Mouse (Mus musculus): ENCODE data around the gene Ttc7. TPM values are rescaled to one million over a fixed set of nuclear protein-coding genes. Genes with fewer than 3 reads are reported as not detected.

Ttc7 gene
- polyA plus RNA-seq, 1 experiment from 2014 or later = 3.4 TPM

GRCm38 (mm10) chr17:87264927-87265791, 17.5 kb upstream of the Ttc7 start:
- H3K9ac ChIP-seq (replicated peaks; ENCODE audit: low read depth, low read length) = peak overlapping the region; percentile 85
- H3K27ac ChIP-seq (ENCODE audit: low read length) = peak overlapping the region; percentile 42
- H3K4me2 ChIP-seq (ENCODE audit: low read length) = peak overlapping the region; percentile 81
- peaks cover 3% of the 10 kb centered on the region; the same call in 1 of the 2 replicates for H3K27me3 ChIP-seq (replicated peaks; ENCODE audit: control insufficient read depth, insufficient read depth, low read length)
- no peaks in the 10 kb centered on the region for H3K36me3 ChIP-seq (ENCODE audit: control insufficient read depth, insufficient read depth)
- ATAC-seq = peak; percentile 63
- H3K4me1 ChIP-seq (replicated peaks; ENCODE audit: control insufficient read depth, insufficient read depth, low read length) = peaks cover 15% of the 10 kb centered on the region
- 8% methylated on average over 26 of the region's 28 CpGs for WGBS
- H3K9me3 ChIP-seq (ENCODE audit: control insufficient read depth, low read length) = peaks cover 4% of the 10 kb centered on the region
- peak overlapping the region; percentile 81 for H3K4me3 ChIP-seq (replicated peaks; ENCODE audit: low read length)

DNA sequence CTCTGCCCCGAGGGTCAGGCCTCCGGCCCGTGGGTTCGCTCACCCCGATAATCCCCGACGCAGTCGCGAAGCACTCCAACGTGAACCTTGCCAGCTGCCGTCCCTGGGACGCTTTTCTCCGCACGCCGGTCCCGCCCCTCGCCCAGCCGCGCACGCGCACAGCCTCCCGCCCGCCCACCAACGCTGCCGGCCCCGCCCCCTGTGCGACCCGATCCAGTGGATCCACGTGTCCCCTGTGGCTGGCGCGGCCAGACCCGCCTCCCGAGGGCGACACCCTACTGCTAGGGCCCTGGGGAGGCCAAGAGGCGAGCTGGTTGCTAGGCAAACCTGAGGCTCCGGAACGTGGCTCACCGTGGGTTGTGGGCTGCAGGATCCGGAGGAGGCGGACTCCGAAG, 16.9 kb upstream of the Ttc7 start, which contains the start of gene Mcfd2:
Mcfd2 (minus strand) TSS at position 144 of the 395 bp plus-strand sequence.
- WGBS = under 1% methylated on average over 41 of the region's 41 CpGs

DNA sequence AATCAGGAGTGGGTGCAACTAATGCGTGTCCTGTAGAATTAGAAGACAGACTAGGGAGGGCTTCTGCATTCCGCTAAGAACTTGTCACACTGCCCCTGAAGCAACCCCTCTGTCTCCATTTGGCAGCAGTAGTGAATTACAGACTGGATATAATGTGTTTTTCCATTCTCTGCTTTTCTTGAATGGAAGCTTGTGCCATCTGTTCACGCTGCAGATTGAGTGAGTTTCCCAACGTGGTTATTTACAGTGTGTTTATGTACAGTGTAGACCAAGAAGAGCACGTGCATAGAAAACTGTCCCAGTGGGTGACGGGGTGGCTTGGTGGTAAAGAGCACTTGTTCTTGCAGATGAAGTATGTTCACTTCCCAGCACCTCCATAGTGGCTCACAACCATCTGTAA, 13.2 kb upstream of the Ttc7 start:
- Histone ChIP-seq H3K27ac (ENCODE audit: low read length) (no peak overlapping the region), H3K36me3 (ENCODE audit: control insufficient read depth, insufficient read depth) (no peaks in the 10 kb centered on the region), H3K27me3 (replicated peaks; ENCODE audit: control insufficient read depth, insufficient read depth, low read length) (peaks cover 3% of the 10 kb centered on the region; the same call in 1 of the 2 replicates), H3K4me2 (ENCODE audit: low read length) (no peak overlapping the region), H3K4me3 (replicated peaks; ENCODE audit: low read length) (no peak overlapping the region), H3K9me3 (ENCODE audit: control insufficient read depth, low read length) (no peaks in the 10 kb centered on the region), H3K9ac (replicated peaks; ENCODE audit: low read depth, low read length) (no peak overlapping the region), H3K4me1 (replicated peaks; ENCODE audit: control insufficient read depth, insufficient read depth, low read length) (peaks cover 11% of the 10 kb centered on the region)
- 46% methylated on average over 6 of the region's 6 CpGs for WGBS
- ATAC-seq = peak; percentile 46; the same call in 1 of the 2 replicates

More for the DNA sequence above, 16.9 kb upstream of the Ttc7 start, which contains the start of gene Mcfd2:
- Histone ChIP-seq H3K4me1 (replicated peaks; ENCODE audit: control insufficient read depth, insufficient read depth, low read length) (peaks cover 15% of the 10 kb centered on the region), H3K9me3 (ENCODE audit: control insufficient read depth, low read length) (no peaks in the 10 kb centered on the region), H3K4me3 (replicated peaks; ENCODE audit: low read length) (peak within 1 kb of the TSS; percentile 81), H3K36me3 (ENCODE audit: control insufficient read depth, insufficient read depth) (no peaks in the 10 kb centered on the region), H3K9ac (replicated peaks; ENCODE audit: low read depth, low read length) (peak within 1 kb of the TSS; percentile 85), H3K27ac (ENCODE audit: low read length) (peak within 1 kb of the TSS; percentile 43), H3K4me2 (ENCODE audit: low read length) (peak within 1 kb of the TSS; percentile 81), H3K27me3 (replicated peaks; ENCODE audit: control insufficient read depth, insufficient read depth, low read length) (peaks cover 3% of the 10 kb centered on the region; the same call in 1 of the 2 replicates)
- peak; percentile 88 for ATAC-seq

DNA sequence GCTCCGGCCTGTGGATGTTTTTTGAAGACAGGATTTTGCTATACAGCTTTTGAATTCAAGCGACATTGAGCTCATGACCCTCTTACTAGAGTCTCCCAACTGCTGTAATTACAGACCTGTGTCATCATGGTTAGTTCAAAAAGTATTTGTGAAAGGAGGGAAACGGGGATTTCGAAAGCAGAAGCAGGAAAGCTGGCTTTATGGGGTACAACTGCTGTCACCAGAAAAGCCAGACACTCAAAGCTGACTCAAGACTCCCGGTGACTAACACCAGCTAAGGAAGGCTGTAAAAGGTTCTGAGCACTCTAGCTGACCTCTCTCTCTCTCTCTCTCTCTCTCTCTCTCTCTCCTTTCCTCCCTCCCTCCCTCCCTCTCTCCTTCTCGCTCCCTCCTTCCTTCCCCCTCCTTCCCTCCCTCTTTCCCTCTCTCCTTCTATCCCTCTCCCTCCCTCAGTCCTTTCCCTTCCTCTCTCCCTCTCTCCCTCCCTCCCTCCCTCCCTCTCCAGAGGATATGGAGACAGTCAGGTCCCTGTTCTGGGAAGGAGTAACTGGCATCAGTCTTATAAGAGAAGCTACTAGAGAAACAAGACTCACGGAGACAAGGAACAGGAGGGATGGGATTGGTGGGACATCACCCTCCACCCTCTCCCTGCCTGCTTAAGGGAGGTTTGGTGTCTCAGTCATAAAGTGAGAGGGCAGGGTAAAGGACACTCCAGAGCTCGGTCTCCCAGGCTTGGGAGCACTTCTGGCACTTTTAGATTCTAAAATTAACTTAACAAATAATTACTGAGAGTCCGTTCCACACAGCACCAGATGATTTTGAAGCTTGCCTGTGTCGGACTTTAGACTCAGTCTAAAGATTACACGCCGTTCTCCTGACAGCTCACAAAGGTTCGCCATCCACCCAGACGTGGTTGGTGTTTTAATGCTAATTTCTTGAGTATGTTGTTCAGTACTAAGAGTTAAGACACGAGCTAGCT, 7.0 kb upstream of the Ttc7 start:
- Histone ChIP-seq H3K4me1 (replicated peaks; ENCODE audit: control insufficient read depth, insufficient read depth, low read length) (no peaks in the 10 kb centered on the region; the same call in 1 of the 2 replicates), H3K27me3 (replicated peaks; ENCODE audit: control insufficient read depth, insufficient read depth, low read length) (peaks cover 1% of the 10 kb centered on the region; the same call in 1 of the 2 replicates), H3K27ac (ENCODE audit: low read length) (no peak overlapping the region), H3K9me3 (ENCODE audit: control insufficient read depth, low read length) (no peaks in the 10 kb centered on the region), H3K9ac (replicated peaks; ENCODE audit: low read depth, low read length) (no peak overlapping the region), H3K36me3 (ENCODE audit: control insufficient read depth, insufficient read depth) (no peaks in the 10 kb centered on the region), H3K4me3 (replicated peaks; ENCODE audit: low read length) (no peak overlapping the region), H3K4me2 (ENCODE audit: low read length) (no peak overlapping the region)
- ATAC-seq = no peak
- 50% methylated on average over 15 of the region's 15 CpGs for WGBS

DNA sequence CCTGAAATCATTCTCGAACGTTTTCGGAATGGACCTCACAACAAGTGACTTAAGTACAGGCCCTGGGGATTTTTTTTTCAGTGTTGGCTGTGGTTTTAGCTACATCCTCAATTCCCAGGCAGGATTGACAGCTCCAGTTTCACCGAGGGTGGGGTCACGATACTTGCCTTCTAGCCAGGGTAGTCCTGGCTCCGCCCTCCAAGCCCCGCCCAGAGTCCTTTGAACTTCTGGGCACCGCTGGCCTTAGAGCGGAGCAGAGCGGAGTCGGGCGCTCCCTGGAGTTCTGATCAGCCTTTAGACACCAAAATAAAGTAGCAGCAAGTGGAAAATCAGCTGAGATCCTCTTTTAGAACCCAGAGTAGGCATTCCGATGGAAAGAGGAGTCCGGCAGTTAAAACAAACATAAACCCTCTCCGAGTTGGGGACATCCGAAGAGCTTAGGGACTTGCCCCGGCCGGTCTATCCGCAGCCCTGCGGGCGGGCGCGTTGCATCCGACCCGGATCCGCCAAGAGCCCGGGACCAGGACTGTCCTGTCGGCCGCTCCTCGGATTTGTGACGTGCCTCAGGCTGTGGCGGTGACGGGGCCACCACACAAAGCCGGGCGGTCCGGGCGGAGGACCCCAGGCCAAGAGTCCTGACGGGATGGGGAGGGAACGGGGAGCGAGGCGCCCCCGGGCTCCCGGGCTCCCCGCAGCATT, 530 bp upstream of the Ttc7 start:
- Histone ChIP-seq H3K4me2 (ENCODE audit: low read length) (peak overlapping the region; percentile 83), H3K9ac (replicated peaks; ENCODE audit: low read depth, low read length) (peak overlapping the region; percentile 72), H3K4me3 (replicated peaks; ENCODE audit: low read length) (peak overlapping the region; percentile 62), H3K27ac (ENCODE audit: low read length) (peak overlapping the region; percentile 34; the same call in 1 of the 2 replicates), H3K9me3 (ENCODE audit: control insufficient read depth, low read length) (no peaks in the 10 kb centered on the region), H3K36me3 (ENCODE audit: control insufficient read depth, insufficient read depth) (no peaks in the 10 kb centered on the region), H3K4me1 (replicated peaks; ENCODE audit: control insufficient read depth, insufficient read depth, low read length) (peaks cover 22% of the 10 kb centered on the region), H3K27me3 (replicated peaks; ENCODE audit: control insufficient read depth, insufficient read depth, low read length) (peaks cover 23% of the 10 kb centered on the region)
- WGBS = under 1% methylated on average over 44 of the region's 44 CpGs
- ATAC-seq = peak; percentile 71

- no peaks in the 10 kb centered on the region for H3K36me3 ChIP-seq (ENCODE audit: control insufficient read depth, insufficient read depth)
- H3K27me3 ChIP-seq (replicated peaks; ENCODE audit: control insufficient read depth, insufficient read depth, low read length) = peaks cover 23% of the 10 kb centered on the region
- H3K4me3 ChIP-seq (replicated peaks; ENCODE audit: low read length) = peak overlapping the region; percentile 62
- peak overlapping the region; percentile 83 for H3K4me2 ChIP-seq (ENCODE audit: low read length)
- H3K9ac ChIP-seq (replicated peaks; ENCODE audit: low read depth, low read length) = peak overlapping the region; percentile 72
- WGBS = under 1% methylated on average over 56 of the region's 56 CpGs
- peak overlapping the region; percentile 31; the same call in 1 of the 2 replicates for H3K27ac ChIP-seq (ENCODE audit: low read length)
- peaks cover 24% of the 10 kb centered on the region for H3K4me1 ChIP-seq (replicated peaks; ENCODE audit: control insufficient read depth, insufficient read depth, low read length)
- ATAC-seq = no peak; the same call in 1 of the 2 replicates
- H3K9me3 ChIP-seq (ENCODE audit: control insufficient read depth, low read length) = no peaks in the 10 kb centered on the region
These were observed 519 bp downstream of the Ttc7 start for GRCm38 (mm10) chr17:87283055-87283754.

DNA sequence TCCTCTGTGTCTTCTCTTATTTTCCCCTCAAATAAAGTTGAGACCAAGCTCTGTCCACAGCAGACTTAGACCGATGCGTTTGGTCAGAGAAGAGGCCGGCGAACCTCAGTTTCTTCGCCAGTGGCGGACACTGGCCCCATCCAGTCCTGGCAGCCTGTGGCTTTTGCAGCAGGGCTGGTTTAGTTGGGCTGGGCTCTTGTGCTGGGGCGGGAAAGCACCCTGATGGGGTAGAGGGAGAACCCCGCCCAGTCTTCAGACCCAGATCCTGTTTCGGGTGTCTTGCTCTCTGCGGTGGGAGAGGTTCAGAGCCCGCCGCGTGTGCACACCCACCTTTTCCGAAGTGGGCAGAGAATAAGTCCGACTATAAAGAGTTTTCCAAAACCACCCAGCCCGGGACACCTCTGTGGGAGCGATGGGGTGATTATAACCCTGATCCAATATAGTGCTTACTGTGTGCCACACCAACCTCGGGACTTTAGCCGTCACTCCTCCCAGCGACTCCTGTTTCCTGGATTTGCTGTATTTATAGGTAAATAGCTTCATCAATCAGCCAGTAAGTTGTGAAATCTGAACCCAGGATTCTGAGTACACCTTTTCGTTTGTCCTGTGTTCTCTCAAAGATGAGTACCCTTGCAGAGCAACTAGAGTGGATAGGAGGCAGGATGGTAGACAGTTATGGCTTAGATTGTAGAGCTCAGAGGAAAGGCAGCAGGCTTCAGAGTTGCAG, 1.2 kb downstream of the Ttc7 start:
- Histone ChIP-seq H3K4me2 (ENCODE audit: low read length) (peak overlapping the region; percentile 83), H3K36me3 (ENCODE audit: control insufficient read depth, insufficient read depth) (no peaks in the 10 kb centered on the region), H3K27me3 (replicated peaks; ENCODE audit: control insufficient read depth, insufficient read depth, low read length) (peaks cover 23% of the 10 kb centered on the region), H3K9ac (replicated peaks; ENCODE audit: low read depth, low read length) (no peak overlapping the region), H3K9me3 (ENCODE audit: control insufficient read depth, low read length) (no peaks in the 10 kb centered on the region), H3K4me1 (replicated peaks; ENCODE audit: control insufficient read depth, insufficient read depth, low read length) (peaks cover 24% of the 10 kb centered on the region), H3K27ac (ENCODE audit: low read length) (no peak overlapping the region), H3K4me3 (replicated peaks; ENCODE audit: low read length) (peak overlapping the region; percentile 62)
- 8% methylated on average over 21 of the region's 21 CpGs for WGBS
- no peak for ATAC-seq

Measured in forebrain, embryonic 16.5 days (tissue).